Mouse (Mus musculus) hindlimb bud, embryonic 11.5 days (tissue): ENCODE measurements around the gene Tmem123.

Source experiments
- DNase-seq: peaks from one replicate; pipeline ENCODE4 v3.0.0-alpha.2; 2012; ENCODE audit warnings: low read depth, low spot score; ENCODE audit errors: extremely low spot score

Tmem123 gene

DNA sequence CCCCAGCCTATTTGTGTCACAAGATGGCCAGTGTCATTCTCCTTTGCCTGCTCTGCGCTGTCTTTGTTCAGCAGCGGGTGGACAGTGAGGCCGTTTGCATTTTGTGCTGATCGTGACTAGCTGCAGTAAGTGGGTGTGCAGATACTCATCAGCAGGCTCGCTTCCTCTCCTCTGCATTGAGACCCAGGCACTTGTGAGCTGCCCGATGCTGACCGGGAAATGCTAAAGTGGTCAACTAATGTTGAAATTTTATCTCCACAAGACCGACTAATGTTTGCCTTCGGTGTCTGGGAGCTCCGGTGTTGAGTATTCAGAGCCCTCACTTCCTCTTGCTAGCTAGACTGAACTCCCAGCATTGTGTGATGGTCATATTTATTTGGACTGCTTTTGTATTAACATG lies 10.7 kb downstream of the Tmem123 start:
- DNase-seq: no peak

DNA sequence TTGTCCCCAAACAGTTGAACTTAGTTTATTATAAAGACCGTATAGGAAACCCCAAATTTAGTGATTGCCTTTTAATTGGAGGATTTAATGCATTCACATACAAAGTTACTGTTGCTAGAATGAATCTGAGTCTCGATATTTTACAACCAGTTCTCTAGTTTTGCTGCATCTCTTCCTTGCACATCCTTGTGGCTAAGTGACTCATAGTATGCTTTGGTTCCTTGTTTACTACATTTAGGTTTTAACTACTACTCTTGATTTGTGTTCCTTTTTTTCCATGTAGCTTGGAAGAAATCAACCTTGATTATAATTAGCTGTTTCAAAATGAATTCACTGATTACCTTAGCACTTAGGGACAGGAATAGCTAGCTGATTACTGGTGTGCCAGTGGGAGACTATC lies 11.2 kb downstream of the Tmem123 start:
- no peak for DNase-seq

DNA sequence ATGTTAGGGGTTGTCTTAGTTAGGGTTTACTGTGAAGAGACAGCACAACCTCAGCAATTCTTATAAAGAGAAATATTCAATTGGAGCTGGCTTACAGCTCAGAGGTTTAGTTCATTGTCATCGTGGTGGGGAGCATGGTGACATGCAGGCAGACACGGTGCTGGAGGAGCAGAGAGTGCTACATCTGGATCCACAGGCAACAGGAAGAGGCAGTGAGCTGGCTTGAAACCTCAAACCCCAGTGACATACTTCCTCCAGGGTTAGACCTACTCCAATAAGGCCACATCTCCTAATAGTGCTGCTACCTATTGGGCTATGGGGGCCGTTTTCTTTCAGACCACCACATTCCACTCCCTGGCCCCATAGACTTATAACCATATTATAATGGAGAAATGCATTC lies 12.1 kb downstream of the Tmem123 start:
- DNase-seq: no peak

DNA sequence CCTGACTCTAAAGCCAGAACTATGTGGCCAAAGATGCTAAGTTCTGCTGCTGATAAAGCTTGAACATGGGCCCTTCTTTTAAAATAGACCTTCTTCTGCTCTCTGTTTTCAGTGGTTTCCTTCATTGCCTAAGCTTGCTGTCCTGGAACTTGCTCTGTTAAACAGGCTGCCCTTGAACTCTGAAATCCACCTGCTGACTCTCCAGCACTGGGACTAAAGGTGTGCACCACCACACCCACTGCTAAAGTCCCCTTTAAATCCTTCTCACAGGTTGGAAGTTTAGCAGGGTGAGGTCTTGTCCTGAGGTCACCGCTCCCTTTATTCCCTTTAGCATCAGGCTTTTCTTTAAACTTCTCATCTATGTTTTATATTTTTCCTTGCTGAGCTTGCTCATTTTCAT lies 13.1 kb downstream of the Tmem123 start:
- DNase-seq: no peak

DNA sequence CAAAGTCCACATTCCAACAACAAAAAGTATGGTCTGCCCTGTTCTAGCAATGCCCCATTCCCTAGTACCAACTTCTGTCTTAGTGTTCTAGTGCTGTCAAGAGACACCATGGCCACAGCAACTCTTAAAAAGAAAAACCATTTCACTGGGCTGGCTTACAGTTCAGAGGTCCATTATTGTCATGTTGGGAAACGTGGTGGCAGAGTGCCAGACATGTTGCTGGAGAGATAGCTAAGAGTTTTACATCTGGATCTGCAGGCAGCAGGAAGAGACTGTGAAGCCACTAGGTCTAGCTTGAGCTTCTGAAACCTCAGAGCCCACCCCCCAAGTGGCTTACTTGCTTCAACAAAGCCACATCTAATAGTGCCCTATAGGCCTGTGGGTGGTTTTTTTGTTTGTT lies 13.8 kb downstream of the Tmem123 start:
- no peak for DNase-seq

DNA sequence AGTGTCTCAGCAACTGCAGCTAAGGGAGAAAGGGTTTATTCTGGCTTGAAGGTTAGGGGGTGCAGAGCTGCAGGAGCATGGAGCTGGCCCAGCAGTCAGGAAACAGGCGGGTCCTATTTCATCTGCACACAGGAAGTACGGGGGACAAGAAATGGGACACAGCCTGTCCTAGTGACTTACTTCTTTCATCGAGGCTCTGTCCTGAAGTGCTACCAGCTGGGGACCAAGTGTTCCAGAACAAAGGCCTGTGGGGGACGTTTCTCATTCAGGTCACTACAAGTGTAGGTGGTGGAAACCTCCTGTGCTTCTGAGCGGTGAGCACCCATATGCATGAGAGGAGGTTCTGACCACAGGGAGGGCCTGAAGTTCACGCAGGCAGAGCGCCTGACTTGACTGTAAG lies 14.9 kb downstream of the Tmem123 start:
- DNase-seq: no peak

DNA sequence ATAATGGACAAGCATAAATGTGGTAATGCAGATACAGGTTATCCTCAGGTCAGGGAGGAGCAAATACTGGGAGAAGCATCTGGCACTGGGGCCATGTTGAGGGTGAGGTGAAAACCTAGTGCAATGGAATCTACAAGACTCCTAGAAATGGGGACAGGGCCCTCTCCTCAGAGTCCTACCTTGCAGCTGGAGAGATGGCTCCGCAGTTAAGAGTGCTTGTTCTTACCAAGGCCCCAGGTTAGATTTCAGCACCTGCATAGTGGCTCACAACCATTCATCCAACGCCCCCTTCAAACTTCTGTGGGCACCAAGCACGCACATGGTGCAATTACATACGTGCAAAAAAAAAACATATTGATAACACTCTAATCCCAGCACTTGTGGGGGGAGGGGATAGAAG lies 15.9 kb downstream of the Tmem123 start:
- DNase-seq: no peak

DNA sequence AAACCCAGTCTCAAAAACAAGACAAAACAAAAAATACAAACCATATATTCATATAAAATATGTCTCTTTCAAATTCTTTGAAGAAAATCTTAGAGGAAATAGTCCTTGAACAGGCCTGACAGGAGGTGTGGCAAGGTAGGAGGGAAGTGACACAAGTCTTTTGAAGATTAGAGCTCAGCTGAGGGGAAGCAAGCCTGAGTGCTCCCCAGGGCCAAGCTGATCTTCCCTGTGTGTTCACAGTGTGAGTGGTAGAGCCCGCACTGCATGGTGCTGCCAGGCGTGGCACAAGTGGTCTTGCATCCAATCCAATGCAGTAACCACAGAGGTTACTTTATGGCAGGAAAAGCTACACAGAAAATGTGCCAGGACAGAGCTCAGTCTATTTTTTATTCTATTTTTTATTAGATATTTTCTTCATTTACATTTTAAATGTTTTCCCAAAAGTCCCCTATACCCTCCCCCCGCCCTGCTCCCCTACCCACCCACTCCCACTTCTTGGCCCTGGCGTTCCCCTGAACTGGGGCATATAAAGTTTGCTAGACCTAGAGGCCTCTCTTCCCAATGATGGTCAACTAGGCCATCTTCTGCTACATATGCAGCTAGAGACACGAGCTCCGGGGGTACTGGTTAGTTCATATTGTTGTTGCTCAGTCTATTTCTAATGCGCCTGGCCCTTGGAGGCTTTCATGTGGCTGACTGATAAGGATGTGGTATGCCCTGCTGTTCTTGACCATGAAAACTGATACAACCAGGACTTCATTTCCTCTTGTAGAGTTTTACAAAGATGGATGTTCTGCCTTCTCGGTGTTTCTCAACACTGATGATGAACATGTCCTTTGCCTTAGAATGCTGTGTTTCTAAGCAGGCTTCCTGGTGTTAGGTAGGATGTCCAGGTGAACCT lies 16.7 kb downstream of the Tmem123 start:
- DNase-seq: no peak

DNA sequence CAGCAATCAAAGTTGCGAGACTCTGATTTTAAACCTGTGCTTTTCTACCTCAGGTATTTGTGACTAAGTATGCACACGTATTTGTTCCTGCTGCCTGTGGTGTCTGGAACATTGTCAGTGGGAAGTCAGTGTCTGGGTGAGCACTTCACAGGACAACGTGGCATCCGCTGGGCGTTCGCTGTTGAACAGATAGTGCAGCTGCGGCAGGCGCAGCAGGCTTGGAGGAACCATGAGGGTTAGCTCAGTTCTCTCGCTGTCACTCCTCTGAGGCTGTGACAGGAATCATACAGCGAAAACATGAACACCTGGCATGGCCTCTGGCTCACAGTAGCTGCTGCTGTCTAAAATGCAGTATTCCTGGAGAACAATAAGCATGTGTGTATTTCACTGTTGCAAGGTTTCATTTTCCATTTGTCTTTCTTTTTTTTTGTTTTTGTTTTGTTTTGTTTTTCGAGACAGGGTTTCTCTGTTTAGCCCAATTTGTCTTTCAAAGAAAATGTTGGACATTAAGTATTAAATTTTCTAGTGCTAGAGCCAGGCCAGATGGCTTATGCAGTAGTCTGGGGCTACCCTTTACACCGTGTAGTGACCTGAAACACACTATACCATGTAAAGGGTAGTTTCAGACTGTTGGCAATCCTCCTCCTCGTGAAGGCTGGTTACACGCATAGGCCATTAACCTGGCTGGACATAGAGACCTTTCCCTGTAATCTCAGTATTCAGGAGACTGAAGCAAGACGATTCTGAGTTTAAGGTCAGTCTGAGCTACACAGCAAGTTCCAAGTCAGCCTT lies 20.2 kb downstream of the Tmem123 start:
- DNase-seq: no peak

DNA sequence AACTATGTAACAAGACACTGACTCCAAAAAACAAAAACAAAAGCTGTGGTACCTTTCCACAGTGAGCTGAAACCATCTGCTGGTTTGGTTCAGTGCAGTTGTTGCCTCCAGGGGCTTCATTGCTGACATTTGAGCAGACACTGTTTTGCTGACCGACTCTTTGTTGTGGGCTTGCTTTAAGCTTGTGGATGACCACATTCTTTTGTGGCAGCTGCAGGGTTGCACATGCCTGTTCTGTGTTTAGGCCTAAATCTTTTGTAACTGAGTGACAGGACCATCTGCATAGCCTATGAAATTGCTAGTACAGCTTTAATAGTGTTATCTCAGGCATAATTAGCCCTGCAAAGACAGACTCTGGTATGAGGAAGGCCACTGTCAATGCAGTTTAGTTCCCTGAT lies 20.8 kb downstream of the Tmem123 start:
- no peak for DNase-seq

DNA sequence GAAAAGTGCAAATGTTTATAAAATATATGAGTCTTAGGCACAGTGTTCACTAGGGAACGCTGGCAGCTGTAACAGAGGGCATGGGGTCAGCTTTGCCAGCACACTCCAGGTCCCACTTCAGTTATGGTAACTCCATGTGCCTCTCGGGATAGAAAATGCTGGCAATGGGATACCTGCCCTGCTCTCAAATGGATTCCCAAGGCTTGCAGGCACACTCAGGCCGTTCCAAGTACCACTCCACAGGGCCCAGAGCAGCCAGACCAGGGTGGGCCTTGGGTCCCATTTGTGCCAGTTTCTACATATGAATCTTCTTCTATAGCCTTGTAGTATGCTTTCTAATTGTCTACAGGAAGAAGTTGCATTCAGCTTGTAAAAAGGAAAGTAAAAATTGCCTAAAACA lies 21.6 kb downstream of the Tmem123 start:
- DNase-seq: no peak

DNA sequence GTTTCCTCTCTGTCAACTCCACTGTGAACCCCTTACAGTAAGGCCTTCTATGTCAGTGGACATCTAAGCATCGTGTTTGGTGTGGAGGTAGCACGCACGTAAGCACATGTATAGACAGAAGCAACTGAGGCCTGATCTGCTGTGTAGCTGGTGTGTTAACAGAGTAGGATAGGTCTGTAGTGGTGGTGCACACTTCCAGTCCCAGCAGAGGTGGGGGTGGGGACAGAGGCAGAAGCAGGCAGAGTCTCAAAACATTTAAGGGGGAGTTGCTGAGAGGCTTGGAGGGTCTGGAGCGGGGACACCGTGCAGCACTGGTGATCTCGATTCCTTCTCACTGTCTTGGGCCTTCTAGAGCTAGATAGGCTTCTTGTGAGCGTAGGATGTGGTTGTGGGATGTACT lies 22.2 kb downstream of the Tmem123 start:
- no peak for DNase-seq

DNA sequence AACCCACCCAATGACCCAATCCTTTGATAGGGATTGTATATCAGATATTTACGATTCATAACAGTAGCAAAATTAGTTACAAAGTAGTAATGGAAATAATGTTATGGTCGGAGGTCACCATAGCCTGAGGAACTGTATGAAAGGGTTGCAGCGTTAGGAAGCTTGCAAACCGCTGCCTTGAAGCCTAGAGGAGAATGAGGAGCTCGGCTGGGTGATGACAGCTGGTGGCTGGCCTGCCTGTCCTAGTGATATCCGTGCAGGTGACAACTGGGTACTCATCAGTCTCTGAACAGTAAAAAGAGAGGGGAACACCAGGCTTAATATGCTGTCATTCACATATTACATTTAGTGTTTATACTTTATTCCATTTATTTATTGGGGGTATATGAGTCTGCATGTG lies 24.6 kb downstream of the Tmem123 start:
- no peak for DNase-seq

DNA sequence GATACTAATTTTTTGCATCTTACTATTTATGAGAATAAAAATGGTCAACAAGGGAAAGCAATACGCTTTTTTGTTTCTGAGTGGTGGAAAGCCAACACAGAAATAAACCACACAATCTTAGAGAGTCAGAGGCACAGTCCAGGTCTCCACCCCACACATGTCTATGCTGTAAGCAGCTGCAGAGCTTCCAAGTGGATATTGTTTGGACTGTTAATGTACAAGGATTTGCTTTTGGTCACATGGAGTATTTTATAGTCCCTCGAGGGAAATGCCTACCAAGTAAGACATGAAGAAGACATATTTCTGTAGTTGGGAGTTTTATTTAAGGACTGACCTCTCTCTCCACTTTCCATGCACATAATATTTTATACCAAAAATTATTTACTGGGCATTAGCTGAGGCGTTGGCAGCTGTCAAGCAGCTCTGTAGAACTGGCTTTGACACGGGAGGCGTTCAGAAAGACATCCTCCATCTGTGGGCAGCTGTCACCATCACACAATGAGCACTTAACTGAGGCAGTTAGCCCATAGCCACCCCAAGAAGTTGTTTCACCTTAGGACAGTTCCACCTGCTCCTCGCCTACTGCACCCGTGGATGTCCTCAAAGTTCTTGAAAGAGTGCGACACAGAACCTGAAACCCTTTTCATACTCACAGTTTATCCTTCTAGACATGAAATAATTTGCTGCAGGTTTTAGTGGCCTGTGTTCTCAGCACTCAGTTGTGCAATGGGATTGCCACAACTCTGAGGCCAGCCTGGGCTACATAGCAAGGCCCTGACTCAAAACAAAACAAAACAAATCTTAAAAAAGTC lies 26.1 kb downstream of the Tmem123 start:
- no peak for DNase-seq

DNA sequence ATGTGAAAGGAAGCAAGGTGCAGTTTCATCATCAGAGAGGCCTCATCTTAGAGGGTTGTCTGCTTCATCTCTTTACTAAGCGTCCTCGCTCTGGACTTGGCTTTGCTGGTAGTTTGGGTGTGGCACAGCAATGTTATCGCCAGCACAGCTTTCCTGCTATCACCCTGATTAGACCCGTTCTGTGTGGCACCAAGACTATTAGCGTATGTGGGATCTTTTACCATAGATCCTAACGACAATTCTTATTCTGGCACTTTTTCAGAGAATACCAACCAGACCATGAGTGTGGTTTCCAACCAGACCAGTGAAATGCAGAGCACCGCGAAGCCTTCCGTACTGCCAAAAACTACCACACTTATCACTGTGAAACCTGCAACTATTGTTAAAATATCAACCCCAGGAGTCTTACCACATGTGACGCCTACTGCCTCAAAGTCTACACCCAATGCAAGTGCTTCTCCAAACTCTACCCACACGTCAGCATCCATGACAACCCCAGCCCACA lies 26.8 kb downstream of the Tmem123 start:
- no peak for DNase-seq

DNA sequence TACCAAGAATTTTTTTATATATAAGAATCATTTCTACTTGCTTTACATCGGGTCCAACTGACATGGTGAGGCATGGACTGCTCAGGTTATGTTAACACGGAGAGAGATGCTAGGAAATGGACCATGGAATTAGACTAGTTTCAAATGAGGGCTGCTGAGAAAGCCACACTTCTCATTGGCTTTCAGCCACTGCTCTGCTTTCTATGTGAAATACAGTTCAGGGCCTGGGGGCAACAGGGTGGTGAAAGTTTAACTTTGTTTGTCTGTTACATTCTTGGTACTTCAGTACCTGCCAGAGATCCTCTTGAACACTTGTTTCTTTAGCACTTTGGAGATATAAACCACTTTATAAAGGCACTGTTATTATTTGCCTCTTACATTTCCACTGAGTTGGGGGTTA lies 29.7 kb downstream of the Tmem123 start:
- no peak for DNase-seq

DNA sequence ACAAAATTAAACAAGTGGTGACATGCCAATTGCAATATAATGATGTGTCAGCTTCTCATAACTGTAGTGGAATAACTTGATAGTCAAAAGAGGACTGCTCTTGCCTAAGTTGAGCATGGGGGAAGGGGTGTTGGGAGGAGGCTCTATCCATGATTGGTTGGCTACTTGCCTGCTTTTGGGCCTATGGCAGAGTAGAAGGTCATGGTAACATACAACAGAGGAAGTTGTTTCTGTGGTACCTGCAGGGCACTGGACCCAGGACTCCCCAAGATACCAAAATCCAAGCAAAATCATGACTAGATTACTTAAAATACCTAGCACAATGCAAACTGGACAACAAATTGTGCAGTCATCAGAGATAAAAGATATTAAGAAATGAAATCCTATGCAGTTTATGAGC lies 31.7 kb downstream of the Tmem123 start:
- DNase-seq: no peak

DNA sequence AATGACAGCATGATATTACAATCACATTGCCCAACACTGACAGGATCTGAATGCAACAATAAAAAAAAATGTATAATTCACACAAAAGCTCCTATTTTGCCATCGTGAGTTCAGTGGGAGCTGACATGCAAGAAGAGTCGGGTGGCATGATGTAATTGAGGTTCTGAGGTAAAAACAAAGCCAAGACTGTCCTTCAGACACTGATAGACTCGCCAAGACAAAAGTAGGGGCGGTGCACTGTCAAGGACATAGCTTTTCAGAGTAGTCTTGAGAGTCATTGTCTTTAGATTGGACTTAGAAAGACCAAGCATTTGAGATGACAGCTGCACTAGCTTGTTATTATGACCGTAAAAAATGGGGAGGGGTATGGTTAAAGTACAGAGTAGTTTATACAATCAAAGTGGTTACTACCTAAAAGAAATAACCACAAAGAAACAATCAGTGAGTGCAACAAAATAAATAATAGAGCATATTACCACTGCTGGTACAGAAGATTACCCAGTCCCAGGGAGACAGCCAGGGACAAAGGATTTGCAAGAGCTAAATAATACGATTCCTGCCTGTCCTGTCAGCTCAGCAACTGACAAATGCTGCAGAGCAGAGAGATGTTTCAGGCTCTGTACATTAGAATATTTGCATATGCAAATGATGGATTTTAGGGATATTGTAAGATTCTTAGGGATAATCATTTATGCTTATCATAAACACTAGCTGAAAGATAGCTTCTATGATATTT lies 32.5 kb downstream of the Tmem123 start:
- no peak for DNase-seq

DNA sequence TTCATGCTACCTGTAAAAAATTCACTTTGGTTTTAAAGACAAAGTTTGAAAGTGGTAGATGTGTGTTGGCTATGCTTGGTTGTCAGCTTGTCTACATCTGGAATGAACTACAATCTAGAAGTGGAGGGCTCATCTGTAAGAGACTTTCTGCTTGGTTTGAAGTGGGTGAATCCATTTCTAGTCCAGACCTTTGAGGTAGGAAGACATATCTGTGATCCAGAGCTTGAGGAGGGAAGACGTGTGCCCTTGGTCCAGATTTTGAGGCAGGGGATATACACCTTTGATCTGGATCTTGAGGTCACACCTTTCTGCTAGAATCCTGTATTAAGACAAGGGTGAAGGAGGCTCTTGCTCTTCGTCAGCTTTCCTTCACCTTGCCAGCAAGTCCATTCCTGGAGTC lies 33.7 kb downstream of the Tmem123 start:
- no peak for DNase-seq

DNA sequence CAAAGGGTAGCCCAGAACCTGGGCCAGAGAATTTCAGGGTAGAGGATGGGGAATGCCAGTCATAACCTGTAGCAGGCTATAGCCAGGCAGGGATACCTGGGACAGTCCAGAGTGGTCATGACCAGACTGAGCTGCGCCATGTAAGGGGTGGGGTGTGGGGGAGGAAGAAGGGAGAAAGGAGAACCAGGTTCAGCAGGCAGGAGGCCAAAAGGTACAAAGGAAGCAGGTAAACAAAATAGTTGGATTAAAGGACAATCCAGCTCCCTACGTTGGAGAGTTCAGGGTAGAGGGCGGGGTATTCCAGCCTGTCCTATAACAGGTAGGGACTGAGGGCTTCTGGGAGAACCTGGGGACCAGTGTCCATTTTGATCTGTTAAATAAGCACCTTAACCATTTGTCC lies 34.7 kb downstream of the Tmem123 start:
- DNase-seq: no peak

DNA sequence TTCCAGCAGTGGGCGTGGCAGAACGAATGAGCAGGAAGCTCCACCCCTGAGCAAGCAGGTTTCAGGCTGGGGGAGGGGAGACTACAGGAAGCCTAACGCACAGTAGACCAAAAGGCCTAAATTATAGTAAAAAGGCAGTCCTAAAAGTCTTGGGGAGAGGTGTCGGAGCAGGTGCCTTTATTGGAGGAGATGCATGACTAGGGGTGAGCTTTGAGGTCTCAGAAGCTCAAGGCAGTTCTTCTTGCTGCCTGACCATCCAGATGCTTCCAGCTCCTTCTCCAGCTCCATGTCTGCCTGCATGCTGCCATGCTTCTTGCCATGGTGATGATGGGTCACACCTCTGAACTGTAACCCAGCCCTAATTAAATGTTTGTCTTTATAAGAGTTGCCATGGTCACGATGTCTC lies 41.3 kb downstream of the Tmem123 start:
- no peak for DNase-seq
